Mouse (Mus musculus) G1E (cell line): Measurements from ENCODE around the gene Palm3.

Experiments used
- CTCF ChIP-seq: IDR thresholded peaks from 2 replicates; pipeline ENCODE4 v1.5.1; 2012; ENCODE audit warnings: low read depth, low read length, inconsistent platforms, mixed read lengths
- GATA1 ChIP-seq: IDR thresholded peaks from 2 replicates; pipeline ENCODE4 v1.6.1; 2012; ENCODE audit warnings: borderline replicate concordance, low read length, inconsistent platforms, mixed read lengths
- GATA2 ChIP-seq: IDR thresholded peaks from 2 replicates; pipeline ENCODE4 v1.6.1; 2012; ENCODE audit warnings: low read depth, low read length, inconsistent platforms, borderline replicate concordance
- POLR2AphosphoS5 ChIP-seq: IDR thresholded peaks from 2 replicates; pipeline ENCODE4 v1.6.1; 2012; ENCODE audit warnings: low read depth, low read length, inconsistent platforms; ENCODE audit not compliant: insufficient replicate concordance
- TAL1 ChIP-seq: conservative IDR thresholded peaks from 2 replicates; pipeline ENCODE4 v1.6.1; 2012; ENCODE audit warnings: low read depth, low read length, inconsistent platforms, mixed read lengths

DNA sequence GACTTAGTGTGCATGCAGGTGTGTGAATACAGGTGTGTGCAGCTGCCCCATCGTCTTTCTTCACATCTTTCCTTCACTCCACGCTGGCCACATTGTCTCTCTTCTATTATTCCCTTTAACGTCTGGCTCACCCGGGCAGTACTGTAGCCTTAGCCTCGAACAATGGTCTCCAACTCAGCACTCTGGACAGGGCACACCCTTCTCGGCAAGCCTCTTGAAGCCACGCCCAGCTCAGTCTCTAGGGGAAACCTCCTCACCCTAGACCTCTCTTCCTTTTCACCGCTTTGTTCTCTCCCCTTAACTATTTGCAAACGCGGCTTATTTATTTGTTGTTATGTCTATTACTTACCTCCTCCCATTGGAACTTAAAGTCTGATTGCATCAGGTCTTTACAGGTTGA lies 6.2 kb downstream of the Palm3 start:
- TF ChIP-seq CTCF (no peak), TAL1 (no peak), GATA1 (no peak), GATA2 (no peak), POLR2AphosphoS5 (no peak)
